Mouse (Mus musculus): ENCODE data around the gene Mical3.

DNA sequence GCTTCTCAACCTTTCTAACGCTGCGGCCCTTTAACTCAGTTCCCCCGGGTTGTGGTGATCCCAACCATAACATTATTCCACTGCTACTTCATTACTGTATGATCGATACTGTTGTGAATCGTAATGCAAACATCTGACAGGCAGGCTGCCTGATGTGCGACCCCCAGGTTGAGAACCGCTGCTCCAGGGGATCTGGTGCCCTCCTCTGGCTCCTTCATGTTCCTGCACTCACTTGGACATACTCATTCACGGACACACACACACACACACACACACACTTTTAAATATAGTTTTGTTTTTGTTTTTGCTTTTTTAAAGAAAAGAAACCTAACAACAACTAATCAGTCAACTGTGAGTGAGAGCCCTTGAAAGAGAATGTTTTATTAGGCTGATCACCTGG lies 19.3 kb upstream of the Mical3 start:
- TF ChIP-seq POLR2A (IDR thresholded peaks at IDR 0.05; ENCODE audit: insufficient read depth, low read depth, low read length): no peak
- TF ChIP-seq CTCF (IDR thresholded peaks at IDR 0.05): no peak
